Mouse (Mus musculus) gastrocnemius, adult 2 months (tissue): ENCODE results near the gene Nat8f6. TPM values are rescaled to one million over a fixed set of nuclear protein-coding genes. Genes with fewer than 3 reads are reported as not detected.
"Not testable (repeated sequence)": the region's sequence is repeated elsewhere in the genome, so short reads cannot be mapped to it uniquely, and the experiment has no call there.

Source experiments
- DNase-seq: peaks from one replicate; pipeline ENCODE4 v3.0.0; 2022
- H3K27ac ChIP-seq: fragments of 200-600 bp; 2 replicates; pipeline ENCODE4 v1.8.1; 2022; ENCODE audit warnings: mild to moderate bottlenecking
- H3K4me3 ChIP-seq: fragments of 200-600 bp; 2 replicates; pipeline ENCODE4 v1.8.1; 2022; ENCODE audit warnings: mild to moderate bottlenecking, moderate library complexity
- CTCF ChIP-seq: fragments of 200-600 bp; IDR thresholded peaks from 2 replicates; pipeline ENCODE4 v1.8.1; 2022; ENCODE audit warnings: antibody characterized with exemption, mild to moderate bottlenecking, moderate library complexity
- intact Hi-C: fragments of 180-260 bp; cut with DNase I; formaldehyde crosslinking; loops from one replicate; pipeline ENCODE4 v1.15.1; 2025
- total RNA-seq, 2 experiments: library from RNA; stranded (reverse); gene quantifications; 2 replicates each; pipeline ENCODE4 v1.2.3; 2021

The Nat8f6 gene
- total RNA-seq, 2 experiments from 2014 or later: not detected

DNA sequence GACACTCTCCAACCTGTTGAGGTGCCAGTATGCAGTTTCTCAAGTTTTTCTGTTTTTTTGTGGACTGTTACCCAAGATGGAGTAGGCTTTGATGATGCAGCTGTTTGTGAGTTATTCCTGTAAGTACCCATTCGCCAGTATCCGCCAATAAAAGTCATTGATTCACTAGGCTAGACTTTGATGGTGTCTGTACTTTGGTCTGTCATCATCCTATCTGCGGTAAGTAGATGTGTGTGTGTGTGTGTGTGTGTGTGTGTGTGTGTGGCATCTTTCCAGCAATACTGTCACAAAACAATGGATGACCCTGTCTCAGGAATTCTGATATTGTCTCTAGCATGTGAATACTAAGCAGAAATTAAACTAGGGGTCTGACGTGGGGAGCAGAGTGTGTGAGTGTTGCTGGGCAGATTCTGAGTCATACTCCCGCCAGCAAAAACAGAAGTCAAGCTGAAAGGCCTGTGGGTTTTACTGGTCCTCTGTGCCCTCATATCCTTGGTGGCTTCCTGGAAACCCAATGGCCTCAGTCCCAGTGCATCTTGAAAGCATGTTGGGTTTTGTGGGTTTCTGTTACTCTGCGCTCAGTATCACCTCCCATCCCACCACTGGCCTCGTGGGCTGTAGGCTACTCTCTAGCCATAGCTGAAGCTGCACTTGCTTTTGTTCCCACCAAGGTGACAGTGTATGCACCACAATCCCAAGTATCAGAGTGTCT is 30.5 kb upstream of the Nat8f6 start:
- TF ChIP-seq CTCF: no peak
- DNase-seq: no peak
- intact Hi-C loops: no loop called here
- no peak overlapping the region for H3K4me3 ChIP-seq
- H3K27ac ChIP-seq: no peak overlapping the region

GRCm38 (mm10) chr6:85849240-85849639 is 28.5 kb upstream of the Nat8f6 start:
- H3K4me3 ChIP-seq: no peak overlapping the region
- no peak for TF ChIP-seq CTCF
- H3K27ac ChIP-seq: no peak overlapping the region
- intact Hi-C loops: no loop called here
- DNase-seq: no peak

- intact Hi-C loops: no loop called here
- no peak for DNase-seq
- Histone ChIP-seq H3K4me3 (no peak overlapping the region), H3K27ac (no peak overlapping the region)
- TF ChIP-seq CTCF: no peak
These were observed 27.4 kb upstream of the Nat8f6 start for GRCm38 (mm10) chr6:85848140-85848539.

GRCm38 (mm10) chr6:85846921-85847320 is 26.2 kb upstream of the Nat8f6 start:
- no peak overlapping the region for H3K27ac ChIP-seq
- DNase-seq: no peak
- TF ChIP-seq CTCF: no peak
- intact Hi-C loops: no loop called here
- H3K4me3 ChIP-seq: no peak overlapping the region

DNA sequence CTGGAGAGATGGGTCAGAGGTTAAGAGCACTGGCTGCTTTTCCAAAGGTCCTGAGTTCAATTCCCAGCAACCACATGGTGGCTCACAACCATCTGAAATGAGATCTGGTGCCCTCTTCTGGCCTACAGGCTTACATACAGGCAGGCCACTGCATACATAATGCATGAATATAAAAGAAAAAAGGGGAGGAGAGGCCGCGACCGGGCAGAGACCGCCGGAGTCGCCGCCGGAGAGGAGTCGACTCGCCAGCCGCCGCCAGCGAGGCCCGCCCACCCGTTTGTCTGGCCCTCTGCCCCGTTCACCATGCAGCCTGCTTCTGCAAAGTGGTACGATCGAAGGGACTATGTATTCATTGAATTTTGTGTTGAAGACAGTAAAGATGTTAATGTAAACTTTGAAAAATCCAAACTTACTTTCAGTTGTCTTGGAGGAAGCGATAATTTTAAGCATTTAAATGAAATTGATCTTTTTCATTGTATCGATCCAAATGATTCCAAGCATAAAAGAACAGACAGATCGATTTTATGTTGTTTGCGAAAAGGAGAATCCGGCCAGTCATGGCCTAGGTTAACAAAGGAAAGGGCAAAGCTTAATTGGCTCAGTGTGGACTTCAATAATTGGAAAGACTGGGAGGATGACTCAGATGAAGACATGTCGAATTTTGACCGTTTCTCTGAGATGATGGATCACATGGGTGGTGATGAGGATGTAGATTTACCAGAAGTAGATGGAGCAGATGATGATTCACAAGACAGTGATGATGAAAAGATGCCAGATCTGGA is 23.1 kb upstream of the Nat8f6 start:
- H3K4me3 ChIP-seq, DNase-seq, H3K27ac ChIP-seq, intact Hi-C loops: not testable (repeated sequence)

GRCm38 (mm10) chr6:85839982-85840381 is 19.2 kb upstream of the Nat8f6 start:
- no peak for TF ChIP-seq CTCF
- DNase-seq: no peak
- Histone ChIP-seq H3K4me3 (no peak overlapping the region), H3K27ac (no peak overlapping the region)
- intact Hi-C loops: loop anchor here (5.0 to 10.0 kb wide), 2 partner anchors 57 to 165 kb away; no protein-coding TSS in a partner anchor

- intact Hi-C loops: loop anchor here (5.0 to 10.0 kb wide), 2 partner anchors 59 to 166 kb away; no protein-coding TSS in a partner anchor
- no peak for DNase-seq
- H3K4me3 ChIP-seq: no peak overlapping the region
- H3K27ac ChIP-seq: no peak overlapping the region
- TF ChIP-seq CTCF: no peak
These were observed 17.9 kb upstream of the Nat8f6 start for GRCm38 (mm10) chr6:85838674-85839073.

DNA sequence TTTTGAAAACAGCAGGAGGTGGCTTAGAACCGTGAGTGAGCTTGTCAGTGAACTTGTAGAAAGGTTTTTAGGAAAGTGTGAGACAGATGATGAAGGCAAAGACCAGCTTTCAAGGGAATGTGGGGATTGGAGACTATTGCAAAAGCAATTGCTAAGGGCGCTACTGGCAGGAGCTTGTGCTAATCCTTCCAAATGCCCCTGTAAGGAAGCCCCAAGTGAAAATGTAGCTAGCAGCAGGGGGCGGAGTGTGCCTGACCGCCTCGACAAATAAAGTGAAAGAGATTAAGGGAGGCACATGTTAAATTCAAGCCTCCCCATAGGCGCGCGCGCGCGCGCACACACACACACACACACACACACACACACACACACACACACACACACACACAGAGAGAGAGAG is 16.6 kb upstream of the Nat8f6 start:
- intact Hi-C loops: loop anchor here (5.0 to 10.0 kb wide), 2 partner anchors 60 to 167 kb away; no protein-coding TSS in a partner anchor
- peak; percentile 20; the same call in 1 of the 2 replicates for TF ChIP-seq CTCF
- peak; percentile 27 for DNase-seq
- H3K4me3 ChIP-seq: peak overlapping the region; percentile 4
- not testable (repeated sequence) for H3K27ac ChIP-seq

DNA sequence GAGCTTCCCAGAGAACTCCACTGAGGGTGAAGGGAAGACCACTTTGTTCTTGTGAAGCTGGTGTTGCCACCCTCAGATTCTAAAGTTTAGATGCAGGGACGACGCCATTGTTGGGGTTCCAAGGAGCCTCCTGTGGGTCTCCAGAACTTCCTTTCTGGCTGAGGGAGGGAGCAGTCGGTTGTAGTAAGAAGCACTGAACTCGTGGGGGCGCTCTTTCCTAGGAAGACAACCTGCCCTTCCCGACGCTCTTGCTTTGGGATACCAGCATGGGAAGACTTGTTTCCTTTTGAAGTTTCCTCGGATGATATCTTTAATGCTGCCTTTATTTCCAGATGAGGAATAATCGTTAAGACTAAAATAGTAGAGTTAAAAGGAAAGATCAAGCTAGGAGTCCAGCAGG is 16.1 kb upstream of the Nat8f6 start:
- peak overlapping the region; percentile 4 for H3K4me3 ChIP-seq

DNA sequence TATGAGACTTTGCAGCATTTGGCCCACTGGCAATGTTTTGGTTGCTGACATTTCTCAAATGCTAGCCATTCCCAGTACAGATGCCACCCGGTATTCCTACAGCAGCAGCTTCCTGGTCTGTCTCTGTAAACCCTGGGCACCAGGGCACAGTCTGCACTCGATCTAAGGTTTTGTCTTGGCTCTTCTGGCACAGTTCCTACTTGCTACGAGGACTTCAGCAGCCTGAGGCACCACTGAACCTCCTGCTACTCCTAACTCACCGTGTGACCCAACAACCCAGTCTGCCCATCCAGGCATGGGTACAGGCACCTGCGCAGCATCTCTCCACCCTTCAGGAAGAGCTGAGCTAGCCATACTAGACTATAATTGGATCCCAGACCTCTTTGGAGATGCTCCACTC is 15.3 kb upstream of the Nat8f6 start:
- H3K4me3 ChIP-seq, DNase-seq, H3K27ac ChIP-seq: not testable (repeated sequence)
- intact Hi-C loops: loop anchor here (5.0 to 10.0 kb wide), 2 partner anchors 61 to 169 kb away; no protein-coding TSS in a partner anchor

More for the DNA sequence above, 16.1 kb upstream of the Nat8f6 start:
- peak; percentile 67 for DNase-seq
- not testable (repeated sequence) for H3K27ac ChIP-seq
- intact Hi-C loops: loop anchor here (5.0 to 10.0 kb wide), 2 partner anchors 60 to 168 kb away; no protein-coding TSS in a partner anchor
- TF ChIP-seq CTCF: peak; percentile 59

GRCm38 (mm10) chr6:85835104-85835503 is 14.3 kb upstream of the Nat8f6 start:
- H3K27ac ChIP-seq, H3K4me3 ChIP-seq, DNase-seq: not testable (repeated sequence)
- intact Hi-C loops: loop anchor here (5.0 to 10.0 kb wide), 2 partner anchors 62 to 170 kb away; no protein-coding TSS in a partner anchor

- intact Hi-C loops: loop anchor here (5.0 to 10.0 kb wide), 2 partner anchors 63 to 170 kb away; no protein-coding TSS in a partner anchor
- H3K4me3 ChIP-seq, DNase-seq, H3K27ac ChIP-seq: not testable (repeated sequence)
These were observed 13.8 kb upstream of the Nat8f6 start for GRCm38 (mm10) chr6:85834504-85835100.
